Mouse (Mus musculus): ENCODE measurements around the gene Castor2. TPM values are rescaled to one million over a fixed set of nuclear protein-coding genes. Genes with fewer than 3 reads are reported as not detected.

Castor2 gene
- polyA plus RNA-seq, 1 experiment = 11.2 TPM

GRCm38 (mm10) chr5:134074368-134074767, 25.1 kb upstream of the Castor2 start:
- no peak for TF ChIP-seq CTCF (IDR thresholded peaks at IDR 0.05; ENCODE audit: insufficient read depth, low read length)
- TF ChIP-seq POLR2A (IDR thresholded peaks at IDR 0.05; ENCODE audit: borderline replicate concordance, extremely low read depth, low read depth, low read length) = no peak
- no peak for DNase-seq

GRCm38 (mm10) chr5:134076175-134076574, 23.3 kb upstream of the Castor2 start:
- TF ChIP-seq POLR2A (IDR thresholded peaks at IDR 0.05; ENCODE audit: borderline replicate concordance, extremely low read depth, low read depth, low read length) (no peak), CTCF (IDR thresholded peaks at IDR 0.05; ENCODE audit: insufficient read depth, low read length) (no peak)
- H3K4me3 ChIP-seq (replicated peaks; ENCODE audit: extremely low read depth, low read depth, low read length) = no peak overlapping the region
- WGBS = 92% methylated on average over 11 of the region's 11 CpGs
- no peak for DNase-seq
- no peaks in the 10 kb centered on the region for H3K4me1 ChIP-seq (ENCODE audit: control insufficient read depth, insufficient read depth, low read length)

More at GRCm38 (mm10) chr5:134074368-134074767, 25.1 kb upstream of the Castor2 start:
- H3K4me3 ChIP-seq (replicated peaks; ENCODE audit: extremely low read depth, low read depth, low read length) = no peak overlapping the region
- H3K4me1 ChIP-seq (ENCODE audit: control insufficient read depth, insufficient read depth, low read length) = no peaks in the 10 kb centered on the region

- WGBS = 30% methylated on average over 18 of the region's 18 CpGs
- no peak for DNase-seq
- Histone ChIP-seq H3K4me3 (replicated peaks; ENCODE audit: extremely low read depth, low read depth, low read length) (no peak overlapping the region), H3K4me1 (ENCODE audit: control insufficient read depth, insufficient read depth, low read length) (no peaks in the 10 kb centered on the region)
- no peak for TF ChIP-seq CTCF (IDR thresholded peaks at IDR 0.05; ENCODE audit: insufficient read depth, low read length)
- TF ChIP-seq POLR2A (IDR thresholded peaks at IDR 0.05; ENCODE audit: borderline replicate concordance, extremely low read depth, low read depth, low read length) = no peak
Measured at GRCm38 (mm10) chr5:134080685-134081548, 18.6 kb upstream of the Castor2 start.

- DNase-seq = no peak
- TF ChIP-seq POLR2A (IDR thresholded peaks at IDR 0.05; ENCODE audit: borderline replicate concordance, extremely low read depth, low read depth, low read length) (no peak), CTCF (IDR thresholded peaks at IDR 0.05; ENCODE audit: insufficient read depth, low read length) (peak; percentile 8; the same call in 1 of the 2 replicates)
- 71% methylated on average over 4 of the region's 4 CpGs for WGBS
- Histone ChIP-seq H3K4me3 (replicated peaks; ENCODE audit: extremely low read depth, low read depth, low read length) (no peak overlapping the region), H3K4me1 (ENCODE audit: control insufficient read depth, insufficient read depth, low read length) (no peaks in the 10 kb centered on the region)
Measured at GRCm38 (mm10) chr5:134085227-134085626, 14.3 kb upstream of the Castor2 start.

- Histone ChIP-seq H3K4me3 (replicated peaks; ENCODE audit: extremely low read depth, low read depth, low read length) (no peak overlapping the region), H3K4me1 (ENCODE audit: control insufficient read depth, insufficient read depth, low read length) (no peaks in the 10 kb centered on the region)
- DNase-seq = no peak
- no peak for TF ChIP-seq POLR2A (IDR thresholded peaks at IDR 0.05; ENCODE audit: borderline replicate concordance, extremely low read depth, low read depth, low read length)
- TF ChIP-seq CTCF (IDR thresholded peaks at IDR 0.05; ENCODE audit: insufficient read depth, low read length) = no peak
- 88% methylated on average over 3 of the region's 3 CpGs for WGBS
Measured at GRCm38 (mm10) chr5:134085887-134086639, 13.4 kb upstream of the Castor2 start.

GRCm38 (mm10) chr5:134087211-134087610, 12.3 kb upstream of the Castor2 start:
- Histone ChIP-seq H3K4me3 (replicated peaks; ENCODE audit: extremely low read depth, low read depth, low read length) (no peak overlapping the region), H3K4me1 (ENCODE audit: control insufficient read depth, insufficient read depth, low read length) (no peaks in the 10 kb centered on the region)
- no peak for DNase-seq
- TF ChIP-seq CTCF (IDR thresholded peaks at IDR 0.05; ENCODE audit: insufficient read depth, low read length) = no peak
- TF ChIP-seq POLR2A (IDR thresholded peaks at IDR 0.05; ENCODE audit: borderline replicate concordance, extremely low read depth, low read depth, low read length) = no peak
- 77% methylated on average over 5 of the region's 5 CpGs for WGBS

GRCm38 (mm10) chr5:134095766-134096165, 3.7 kb upstream of the Castor2 start:
- WGBS = 71% methylated on average over 2 of the region's 2 CpGs
- no peak for DNase-seq
- Histone ChIP-seq H3K4me1 (ENCODE audit: control insufficient read depth, insufficient read depth, low read length) (peaks cover 6% of the 10 kb centered on the region; the same call in 1 of the 2 replicates), H3K4me3 (replicated peaks; ENCODE audit: extremely low read depth, low read depth, low read length) (no peak overlapping the region)
- TF ChIP-seq POLR2A (IDR thresholded peaks at IDR 0.05; ENCODE audit: borderline replicate concordance, extremely low read depth, low read depth, low read length) = no peak
- TF ChIP-seq CTCF (IDR thresholded peaks at IDR 0.05; ENCODE audit: insufficient read depth, low read length) = no peak

- 61% methylated on average over 13 of the region's 13 CpGs for WGBS
- DNase-seq = no peak
- TF ChIP-seq POLR2A (IDR thresholded peaks at IDR 0.05; ENCODE audit: borderline replicate concordance, extremely low read depth, low read depth, low read length) (no peak), CTCF (IDR thresholded peaks at IDR 0.05; ENCODE audit: insufficient read depth, low read length) (no peak)
- H3K4me1 ChIP-seq (ENCODE audit: control insufficient read depth, insufficient read depth, low read length) = peaks cover 6% of the 10 kb centered on the region; the same call in 1 of the 2 replicates
- H3K4me3 ChIP-seq (replicated peaks; ENCODE audit: extremely low read depth, low read depth, low read length) = no peak overlapping the region
Measured at GRCm38 (mm10) chr5:134098341-134098902, 1.1 kb upstream of the Castor2 start.

- Histone ChIP-seq H3K4me3 (replicated peaks; ENCODE audit: extremely low read depth, low read depth, low read length) (peak overlapping the region; percentile 60), H3K4me1 (ENCODE audit: control insufficient read depth, insufficient read depth, low read length) (peaks cover 6% of the 10 kb centered on the region; the same call in 1 of the 2 replicates)
- TF ChIP-seq CTCF (IDR thresholded peaks at IDR 0.05; ENCODE audit: insufficient read depth, low read length) (no peak), POLR2A (IDR thresholded peaks at IDR 0.05; ENCODE audit: borderline replicate concordance, extremely low read depth, low read depth, low read length) (no peak)
- peak; percentile 17 for DNase-seq
- 0% methylated on average over 17 of the region's 17 CpGs for WGBS
Measured at GRCm38 (mm10) chr5:134098976-134099375, 535 bp upstream of the Castor2 start.
